Mouse (Mus musculus): ENCODE results near the gene Magt1. TPM values are rescaled to one million over a fixed set of nuclear protein-coding genes. Genes with fewer than 3 reads are reported as not detected.

The Magt1 gene
- 25.7 and 26.1 TPM in 2 replicates for polyA plus RNA-seq (2015; fragmentation: Nextera tagmentation; extraction: Ambion mirVana)

- Histone ChIP-seq H3K4me3 (replicated peaks) (peak within 1 kb of the TSS; percentile 58), H3K27me3 (no peaks in the 10 kb centered on the region), H3K27ac (peak within 1 kb of the TSS; percentile 83), H3K36me3 (no peaks in the 10 kb centered on the region), H3K4me1 (replicated peaks) (peaks cover 9% of the 10 kb centered on the region; the same call in 1 of the 2 replicates), H3K9ac (replicated peaks) (peak within 1 kb of the TSS; percentile 61), H3K4me2 (replicated peaks) (peak within 1 kb of the TSS; percentile 62), H3K9me3 (no peaks in the 10 kb centered on the region)
- ATAC-seq, result peak; percentile 95
- 20% methylated on average over 45 of the region's 45 CpGs for WGBS
These were observed at the start of gene Magt1 for GRCm38 (mm10) chrX:106011465-106012159. TSS of gene Magt1 (minus strand) at chrX:106011906.

DNA sequence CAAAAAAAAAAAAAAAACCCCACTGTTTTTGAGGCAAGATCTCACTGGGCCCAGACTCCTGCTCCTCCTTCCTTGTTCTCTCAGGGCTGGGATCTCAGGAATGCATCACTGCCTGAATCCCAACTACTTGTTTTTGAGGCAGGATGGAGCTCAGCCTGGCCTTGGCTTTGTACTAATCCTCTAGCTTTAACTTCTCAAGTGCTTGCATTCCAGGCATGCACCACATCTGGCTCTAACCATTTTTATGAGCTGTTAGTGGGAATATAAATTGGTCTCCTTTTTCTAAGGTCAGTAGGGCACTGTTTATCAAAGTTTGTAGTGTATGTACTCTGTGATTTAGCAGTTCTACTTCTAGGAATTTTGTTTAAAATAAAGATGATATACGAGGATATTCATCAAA is 36.5 kb upstream of the Magt1 start:
- Histone ChIP-seq H3K4me1 (replicated peaks) (no peaks in the 10 kb centered on the region), H3K9ac (replicated peaks) (no peak overlapping the region), H3K36me3 (no peaks in the 10 kb centered on the region), H3K27ac (no peak overlapping the region), H3K27me3 (no peaks in the 10 kb centered on the region), H3K4me3 (replicated peaks) (no peak overlapping the region), H3K9me3 (no peaks in the 10 kb centered on the region), H3K4me2 (replicated peaks) (no peak overlapping the region)
- WGBS, result 83% methylated on average over 1 of the region's 1 CpGs
- ATAC-seq, result no peak

- Histone ChIP-seq H3K9ac (replicated peaks) (no peak overlapping the region), H3K9me3 (no peaks in the 10 kb centered on the region), H3K27ac (no peak overlapping the region), H3K27me3 (no peaks in the 10 kb centered on the region; the same call in 1 of the 2 replicates), H3K4me1 (replicated peaks) (no peaks in the 10 kb centered on the region), H3K36me3 (no peaks in the 10 kb centered on the region), H3K4me2 (replicated peaks) (no peak overlapping the region), H3K4me3 (replicated peaks) (no peak overlapping the region)
- 87% methylated on average over 9 of the region's 9 CpGs for WGBS
- ATAC-seq, result no peak
These were observed 34.2 kb upstream of the Magt1 start for GRCm38 (mm10) chrX:106045928-106046327.

DNA sequence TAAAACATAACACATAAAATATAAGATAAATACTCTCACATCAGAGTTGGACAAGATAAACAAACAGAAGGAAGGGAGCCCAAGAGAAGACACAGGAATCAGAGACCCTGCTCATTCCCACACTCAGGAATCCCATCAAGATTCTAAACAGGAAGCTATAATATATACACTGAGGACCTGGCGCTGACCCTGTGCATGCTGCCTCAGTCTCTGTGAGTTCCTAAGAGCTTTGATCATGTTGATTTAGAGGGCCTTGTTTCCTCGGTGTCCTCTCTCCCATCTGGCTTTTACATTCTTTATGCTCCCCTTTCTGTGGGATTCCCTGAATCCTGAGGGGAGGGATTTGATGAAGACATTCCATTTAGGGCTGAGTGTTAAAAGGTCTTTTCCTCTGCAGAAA is 33.7 kb upstream of the Magt1 start:
- Histone ChIP-seq H3K27me3 (no peaks in the 10 kb centered on the region; the same call in 1 of the 2 replicates), H3K27ac (no peak overlapping the region), H3K36me3 (no peaks in the 10 kb centered on the region), H3K9ac (replicated peaks) (no peak overlapping the region), H3K9me3 (no peaks in the 10 kb centered on the region), H3K4me2 (replicated peaks) (no peak overlapping the region), H3K4me3 (replicated peaks) (no peak overlapping the region), H3K4me1 (replicated peaks) (no peaks in the 10 kb centered on the region)
- 59% methylated on average over 2 of the region's 2 CpGs for WGBS
- no peak for ATAC-seq

GRCm38 (mm10) chrX:106043863-106044617 is 32.3 kb upstream of the Magt1 start:
- Histone ChIP-seq H3K27me3 (no peaks in the 10 kb centered on the region; the same call in 1 of the 2 replicates), H3K4me1 (replicated peaks) (no peaks in the 10 kb centered on the region), H3K4me2 (replicated peaks) (no peak overlapping the region), H3K36me3 (no peaks in the 10 kb centered on the region), H3K27ac (no peak overlapping the region), H3K9me3 (no peaks in the 10 kb centered on the region), H3K4me3 (replicated peaks) (no peak overlapping the region), H3K9ac (replicated peaks) (no peak overlapping the region)
- ATAC-seq, result no peak
- 70% methylated on average over 8 of the region's 8 CpGs for WGBS

- H3K9ac ChIP-seq (replicated peaks), result no peak overlapping the region
- no peak overlapping the region for H3K4me3 ChIP-seq (replicated peaks)
- 87% methylated on average over 3 of the region's 3 CpGs for WGBS
- H3K36me3 ChIP-seq, result no peaks in the 10 kb centered on the region
- H3K27me3 ChIP-seq, result no peaks in the 10 kb centered on the region; the same call in 1 of the 2 replicates
- no peak overlapping the region for H3K4me2 ChIP-seq (replicated peaks)
- H3K27ac ChIP-seq, result no peak overlapping the region
- H3K4me1 ChIP-seq (replicated peaks), result no peaks in the 10 kb centered on the region
- ATAC-seq, result no peak
- H3K9me3 ChIP-seq, result no peaks in the 10 kb centered on the region
These were observed 25.6 kb upstream of the Magt1 start for GRCm38 (mm10) chrX:106037185-106037752.

- ATAC-seq, result no peak
- Histone ChIP-seq H3K4me1 (replicated peaks) (no peaks in the 10 kb centered on the region), H3K4me3 (replicated peaks) (no peak overlapping the region), H3K27ac (no peak overlapping the region), H3K9ac (replicated peaks) (no peak overlapping the region), H3K4me2 (replicated peaks) (no peak overlapping the region), H3K27me3 (no peaks in the 10 kb centered on the region), H3K36me3 (no peaks in the 10 kb centered on the region), H3K9me3 (no peaks in the 10 kb centered on the region)
- WGBS, result 70% methylated on average over 2 of the region's 2 CpGs
These were observed 24.0 kb upstream of the Magt1 start for GRCm38 (mm10) chrX:106035727-106036126.

GRCm38 (mm10) chrX:106031124-106031523 is 19.4 kb upstream of the Magt1 start:
- no peak overlapping the region for H3K4me2 ChIP-seq (replicated peaks)
- H3K27me3 ChIP-seq, result no peaks in the 10 kb centered on the region
- H3K4me3 ChIP-seq (replicated peaks), result no peak overlapping the region
- H3K9me3 ChIP-seq, result no peaks in the 10 kb centered on the region
- peaks cover 10% of the 10 kb centered on the region for H3K4me1 ChIP-seq (replicated peaks)
- H3K9ac ChIP-seq (replicated peaks), result no peak overlapping the region
- no peak for ATAC-seq
- H3K36me3 ChIP-seq, result no peaks in the 10 kb centered on the region
- H3K27ac ChIP-seq, result no peak overlapping the region

DNA sequence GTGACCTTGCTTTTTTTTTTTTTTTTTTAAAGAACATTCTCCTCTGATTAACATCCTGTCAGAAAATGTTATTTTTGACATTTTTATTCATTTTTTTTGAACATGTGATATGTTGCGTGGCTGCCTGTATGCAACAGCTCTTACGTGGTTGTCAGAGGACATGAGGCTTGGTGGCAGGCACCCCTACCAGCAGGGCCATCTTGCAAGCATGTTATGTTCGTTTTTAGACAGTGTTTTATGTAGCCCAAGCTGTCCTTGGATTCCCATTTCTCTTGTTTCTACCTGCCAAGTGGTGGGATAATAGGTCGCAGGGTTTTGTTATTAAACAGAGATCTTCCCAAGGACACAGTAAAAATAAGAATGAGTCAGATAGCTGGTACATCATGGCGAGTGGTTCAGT is 18.5 kb upstream of the Magt1 start:
- no peak for ATAC-seq
- H3K4me1 ChIP-seq (replicated peaks), result peaks cover 10% of the 10 kb centered on the region
- no peak overlapping the region for H3K4me2 ChIP-seq (replicated peaks)
- H3K27ac ChIP-seq, result no peak overlapping the region
- no peaks in the 10 kb centered on the region for H3K9me3 ChIP-seq
- no peak overlapping the region for H3K9ac ChIP-seq (replicated peaks)
- no peaks in the 10 kb centered on the region for H3K36me3 ChIP-seq
- 72% methylated on average over 5 of the region's 5 CpGs for WGBS
- no peaks in the 10 kb centered on the region for H3K27me3 ChIP-seq
- no peak overlapping the region for H3K4me3 ChIP-seq (replicated peaks)

DNA sequence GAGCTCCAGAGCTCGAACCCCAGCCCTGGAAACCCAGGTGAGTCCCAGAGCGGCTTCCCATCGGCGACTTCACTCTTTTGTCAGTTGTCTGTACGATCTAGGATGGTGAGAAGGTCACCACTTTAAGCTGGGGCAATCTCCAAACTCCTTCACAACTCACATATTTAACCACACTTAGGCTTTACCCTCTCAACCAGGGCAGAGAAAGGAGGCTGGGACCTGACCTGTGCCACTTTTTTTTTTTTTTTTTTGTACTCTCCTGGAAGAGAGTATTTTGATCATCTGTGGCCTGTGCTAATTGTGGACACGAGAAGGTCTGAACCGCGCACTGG is 15.6 kb upstream of the Magt1 start:
- H3K4me3 ChIP-seq (replicated peaks), result peak overlapping the region; percentile 57
- 20% methylated on average over 8 of the region's 8 CpGs for WGBS

DNA sequence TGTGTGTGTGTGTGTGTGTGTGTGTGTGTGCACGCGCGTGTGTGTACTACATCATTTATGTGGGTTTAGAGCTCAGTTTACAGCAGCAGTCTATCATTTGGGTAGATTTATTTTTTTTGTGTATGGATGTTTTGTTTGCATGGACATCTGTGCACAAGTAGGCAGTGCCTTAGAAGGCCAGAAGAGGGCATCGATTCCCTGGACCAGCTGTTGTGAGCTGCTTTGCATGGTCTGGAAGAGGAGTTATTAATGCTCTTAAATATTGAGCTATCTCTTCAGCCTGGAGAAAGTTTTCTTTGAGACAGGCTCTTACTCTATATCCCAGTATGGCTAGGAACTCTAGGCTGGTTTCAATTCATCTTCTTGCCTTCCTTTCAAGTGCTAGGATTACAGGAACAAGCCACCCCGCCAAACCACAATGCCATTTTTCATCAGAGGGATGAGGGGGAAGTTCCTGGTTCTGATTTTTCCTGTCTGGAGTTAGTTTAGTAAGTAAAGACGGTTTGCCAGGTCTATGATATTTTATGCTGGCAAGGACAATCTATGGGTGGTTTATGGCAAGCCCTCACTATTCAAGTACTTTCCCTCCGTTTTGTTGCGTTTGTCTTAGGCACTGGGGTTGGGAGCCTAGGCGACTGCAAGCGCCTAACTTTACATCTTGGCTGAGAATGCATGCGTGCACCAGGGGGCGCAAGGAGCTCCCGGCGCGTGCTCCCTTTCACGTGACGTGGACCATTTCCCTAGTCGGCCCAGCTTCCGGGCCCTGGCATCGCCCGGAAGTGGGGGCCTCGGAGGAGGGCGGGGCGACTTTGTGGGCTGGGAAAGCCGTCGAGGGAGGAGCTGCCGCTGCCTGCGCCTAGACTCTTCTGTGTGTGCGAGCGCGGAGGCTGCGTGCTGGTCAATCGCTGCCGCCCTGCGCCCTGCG is 15.0 kb upstream of the Magt1 start, which contains the start of gene Atp7a:
Gene Atp7a (plus strand): TSS at position 859 of the 925 bp plus-strand sequence.
- Histone ChIP-seq H3K9me3 (no peaks in the 10 kb centered on the region), H3K27me3 (no peaks in the 10 kb centered on the region), H3K4me1 (replicated peaks) (peaks cover 10% of the 10 kb centered on the region), H3K27ac (peak within 1 kb of the TSS; percentile 70), H3K9ac (replicated peaks) (peak within 1 kb of the TSS; percentile 69), H3K36me3 (0 out of 2 replicates have a peak, but pooled peaks cover 2% of the 10 kb centered on the region), H3K4me2 (replicated peaks) (peak within 1 kb of the TSS; percentile 53), H3K4me3 (replicated peaks) (peak within 1 kb of the TSS; percentile 57)
- WGBS, result 25% methylated on average over 36 of the region's 36 CpGs
- peak; percentile 99 for ATAC-seq

More for the DNA sequence above, 15.6 kb upstream of the Magt1 start:
- H3K4me1 ChIP-seq (replicated peaks), result peaks cover 10% of the 10 kb centered on the region
- no peaks in the 10 kb centered on the region for H3K36me3 ChIP-seq
- peak overlapping the region; percentile 70 for H3K27ac ChIP-seq
- peak overlapping the region; percentile 53 for H3K4me2 ChIP-seq (replicated peaks)
- no peaks in the 10 kb centered on the region for H3K9me3 ChIP-seq
- no peak for ATAC-seq
- no peaks in the 10 kb centered on the region for H3K27me3 ChIP-seq
- H3K9ac ChIP-seq (replicated peaks), result peak overlapping the region; percentile 69
